In the genomic region with DNA sequence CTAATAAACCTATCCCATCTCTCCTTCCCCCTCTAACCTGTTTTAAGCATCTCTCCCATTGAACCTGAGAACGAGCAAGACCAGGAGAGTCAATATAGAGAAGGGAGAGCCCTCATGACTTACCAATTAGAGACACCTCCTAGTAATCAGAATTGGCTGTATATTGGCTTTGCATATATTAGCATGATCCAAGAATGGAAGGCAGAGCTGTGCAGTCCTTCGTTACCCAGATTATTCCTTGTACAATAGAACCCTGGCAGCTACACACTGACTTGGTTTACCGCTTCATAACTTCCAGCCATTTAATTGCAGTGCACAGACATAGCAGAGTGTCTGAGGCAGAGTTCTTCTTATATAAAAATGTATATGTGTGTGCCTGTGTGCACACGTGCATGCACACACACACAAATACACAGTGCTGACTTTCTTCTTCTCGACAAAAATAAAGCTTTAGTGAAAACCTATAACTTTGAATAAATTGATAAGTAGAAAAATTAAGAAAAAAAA, we compare ENCODE assay signal across 24 mouse cellular contexts. TPM values are rescaled to one million over a fixed set of nuclear protein-coding genes. Genes with fewer than 3 reads are reported as not detected.
DNase-seq lines count a peak whose midpoint lies in the region; ATAC-seq lines count a peak whose summit lies in the region.
"Had no signal": no experiment of that assay in that cellular context is flagged by ENCODE, and none has a peak within 500 bp of the region (broad histone marks: within the 10 kb centered on the region; RNA-seq: fewer than 3 reads in every experiment).

No protein-coding gene starts in this region.

- 56% methylated on average over 5 of the region's 5 CpGs for WGBS in forebrain, embryonic 12.5 days
- 68% methylated on average over 5 of the region's 5 CpGs for WGBS in forebrain, embryonic 10.5 days
- 67% methylated on average over 5 of the region's 5 CpGs for WGBS in midbrain, embryonic 12.5 days
- WGBS in midbrain, embryonic 14.5 days = 74% methylated on average over 5 of the region's 5 CpGs
- WGBS in forebrain, embryonic 13.5 days = 40% methylated on average over 5 of the region's 5 CpGs
- WGBS in intestine, embryonic 16.5 days = 85% methylated on average over 5 of the region's 5 CpGs

- H3K27ac ChIP-seq in forebrain, embryonic 12.5 days = no peak overlapping the region
- H3K27ac ChIP-seq in forebrain, embryonic 10.5 days = no peak overlapping the region
- no peak overlapping the region for H3K27ac ChIP-seq in midbrain, embryonic 12.5 days (replicated peaks)
- H3K27ac ChIP-seq in midbrain, embryonic 14.5 days (replicated peaks; ENCODE audit: low read depth, low read length) = no peak overlapping the region
- H3K27ac ChIP-seq in forebrain, embryonic 13.5 days = no peak overlapping the region
- H3K27ac ChIP-seq in intestine, embryonic 16.5 days (ENCODE audit: low read length) = peak overlapping the region; percentile 51
- H3K27ac ChIP-seq: gastrocnemius, adult 2 months; liver, embryonic 13.5 days; macrophage had no signal

- no peak overlapping the region for H3K4me3 ChIP-seq in forebrain, embryonic 12.5 days (replicated peaks)
- H3K4me3 ChIP-seq in forebrain, embryonic 10.5 days = no peak overlapping the region
- H3K4me3 ChIP-seq in midbrain, embryonic 12.5 days = no peak overlapping the region
- no peak overlapping the region for H3K4me3 ChIP-seq in midbrain, embryonic 14.5 days (replicated peaks; ENCODE audit: low read depth, low read length)
- no peak overlapping the region for H3K4me3 ChIP-seq in forebrain, embryonic 13.5 days
- no peak overlapping the region for H3K4me3 ChIP-seq in intestine, embryonic 16.5 days (ENCODE audit: low read length)
- H3K4me3 ChIP-seq: gastrocnemius, adult 2 months; heart, embryonic 12.5 days; liver, embryonic 13.5 days had no signal

- no peak overlapping the region for H3K4me2 ChIP-seq in forebrain, embryonic 12.5 days
- no peak overlapping the region for H3K4me2 ChIP-seq in midbrain, embryonic 12.5 days (replicated peaks)
- no peak overlapping the region for H3K4me2 ChIP-seq in midbrain, embryonic 14.5 days (ENCODE audit: low read length)
- H3K4me2 ChIP-seq in forebrain, embryonic 13.5 days = no peak overlapping the region
- no peak overlapping the region for H3K4me2 ChIP-seq in intestine, embryonic 16.5 days (ENCODE audit: low read depth, low read length)
- H3K4me2 ChIP-seq: liver, embryonic 13.5 days had no signal

- intact Hi-C loops in left cerebral cortex, postnatal 14 days (cut with DNase I) = no loop called here

- H3K4me1 ChIP-seq in forebrain, embryonic 12.5 days = peaks cover 8% of the 10 kb centered on the region
- H3K4me1 ChIP-seq in forebrain, embryonic 10.5 days = peaks cover 32% of the 10 kb centered on the region
- H3K4me1 ChIP-seq in midbrain, embryonic 12.5 days = peaks cover 14% of the 10 kb centered on the region; the same call in 1 of the 2 replicates
- H3K4me1 ChIP-seq in midbrain, embryonic 14.5 days (ENCODE audit: control insufficient read depth, insufficient read depth, low read length) = 0 out of 2 replicates have a peak, but pooled peaks cover 3% of the 10 kb centered on the region
- H3K4me1 ChIP-seq in forebrain, embryonic 13.5 days = peaks cover 28% of the 10 kb centered on the region
- peaks cover 13% of the 10 kb centered on the region for H3K4me1 ChIP-seq in intestine, embryonic 16.5 days (ENCODE audit: control insufficient read depth, insufficient read depth, low read length)
- H3K4me1 ChIP-seq: liver, embryonic 13.5 days had no signal

- ATAC-seq in forebrain, embryonic 12.5 days (ENCODE audit: low FRiP score) = 0 out of 2 replicates have a peak, but pooled peaks have one; percentile 25
- ATAC-seq in midbrain, embryonic 12.5 days (ENCODE audit: low FRiP score, low read depth) = peak; percentile 32; the same call in 1 of the 2 replicates
- ATAC-seq in midbrain, embryonic 14.5 days (ENCODE audit: low FRiP score, low TSS enrichment) = no peak
- peak; percentile 52; the same call in 1 of the 2 replicates for ATAC-seq in forebrain, embryonic 13.5 days
- peak; percentile 39; the same call in 1 of the 2 replicates for ATAC-seq in intestine, embryonic 16.5 days

- no peak overlapping the region for H3K9ac ChIP-seq in forebrain, embryonic 12.5 days
- no peak overlapping the region for H3K9ac ChIP-seq in midbrain, embryonic 12.5 days (replicated peaks)
- no peak overlapping the region for H3K9ac ChIP-seq in midbrain, embryonic 14.5 days (replicated peaks; ENCODE audit: low read length)
- H3K9ac ChIP-seq in forebrain, embryonic 13.5 days = no peak overlapping the region
- H3K9ac ChIP-seq in intestine, embryonic 16.5 days (ENCODE audit: low read depth, low read length) = no peak overlapping the region
- H3K9ac ChIP-seq: heart, embryonic 12.5 days; liver, embryonic 13.5 days had no signal

- H3K9me3 ChIP-seq in forebrain, embryonic 12.5 days = no peaks in the 10 kb centered on the region
- H3K9me3 ChIP-seq in forebrain, embryonic 10.5 days = no peaks in the 10 kb centered on the region
- no peaks in the 10 kb centered on the region for H3K9me3 ChIP-seq in midbrain, embryonic 12.5 days
- no peaks in the 10 kb centered on the region for H3K9me3 ChIP-seq in midbrain, embryonic 14.5 days (ENCODE audit: control insufficient read depth, low read length)
- no peaks in the 10 kb centered on the region for H3K9me3 ChIP-seq in forebrain, embryonic 13.5 days (replicated peaks)
- no peaks in the 10 kb centered on the region for H3K9me3 ChIP-seq in intestine, embryonic 16.5 days (ENCODE audit: control insufficient read depth, low read length)
- H3K9me3 ChIP-seq: G1E; heart, embryonic 12.5 days; liver, embryonic 13.5 days had no signal

- H3K27me3 ChIP-seq in forebrain, embryonic 12.5 days = no peaks in the 10 kb centered on the region
- H3K27me3 ChIP-seq in forebrain, embryonic 10.5 days (ENCODE audit: poor library complexity, severe bottlenecking) = peaks cover 15% of the 10 kb centered on the region; the same call in 1 of the 2 replicates
- peaks cover 6% of the 10 kb centered on the region; the same call in 1 of the 2 replicates for H3K27me3 ChIP-seq in midbrain, embryonic 12.5 days
- no peaks in the 10 kb centered on the region for H3K27me3 ChIP-seq in midbrain, embryonic 14.5 days (ENCODE audit: control insufficient read depth, insufficient read depth, low read length)
- no peaks in the 10 kb centered on the region for H3K27me3 ChIP-seq in forebrain, embryonic 13.5 days
- no peaks in the 10 kb centered on the region for H3K27me3 ChIP-seq in intestine, embryonic 16.5 days (replicated peaks; ENCODE audit: control insufficient read depth, insufficient read depth, low read length)
- H3K27me3 ChIP-seq: heart, embryonic 12.5 days; liver, embryonic 13.5 days had no signal

- DNase-seq in forebrain, embryonic 10.5 days (ENCODE audit: extremely low spot score, low spot score) = no peak
- DNase-seq in midbrain, embryonic 14.5 days = no peak
- DNase-seq in left cerebral cortex, postnatal 14 days (ENCODE audit: low spot score in 2 of 2) = no peak
- DNase-seq: adrenal gland, adult 8-10 months; cerebellum, adult 8-10 months; cerebellum, postnatal 36 days; gastrocnemius, adult 2 months; gastrocnemius, postnatal 36 days; kidney, adult 2 months; kidney, postnatal 4 days; left cerebral cortex, postnatal 4 days; liver, embryonic 13.5 days; lung, adult 18-20 months; right cerebral cortex, postnatal 25 days; spleen, adult 18-20 months; thymus, postnatal 4 days had no signal

- H3K36me3 ChIP-seq in forebrain, embryonic 12.5 days (replicated peaks) = no peaks in the 10 kb centered on the region
- H3K36me3 ChIP-seq in forebrain, embryonic 10.5 days (replicated peaks) = no peaks in the 10 kb centered on the region
- H3K36me3 ChIP-seq in midbrain, embryonic 12.5 days = no peaks in the 10 kb centered on the region
- no peaks in the 10 kb centered on the region for H3K36me3 ChIP-seq in midbrain, embryonic 14.5 days (ENCODE audit: control insufficient read depth, insufficient read depth, low read length)
- H3K36me3 ChIP-seq in forebrain, embryonic 13.5 days (ENCODE audit: poor library complexity, severe bottlenecking) = no peaks in the 10 kb centered on the region
- no peaks in the 10 kb centered on the region for H3K36me3 ChIP-seq in intestine, embryonic 16.5 days (ENCODE audit: control insufficient read depth, insufficient read depth, low read length)
- H3K36me3 ChIP-seq: G1E; heart, embryonic 12.5 days; liver, embryonic 13.5 days had no signal

RNA-seq across cellular contexts. Expression of a gene that starts 42.2 kb away (rescaled TPM):
- polyA plus RNA-seq in forebrain, embryonic 12.5 days (2016; fragmentation: Nextera tagmentation; extraction: Ambion mirVana) = 9.6 and 10.3 TPM in 2 replicates
- polyA plus RNA-seq in forebrain, embryonic 10.5 days (2016; fragmentation: Nextera tagmentation; extraction: Ambion mirVana) = 4.2 and 4.8 TPM in 2 replicates
- polyA plus RNA-seq in midbrain, embryonic 12.5 days (2016; fragmentation: Nextera tagmentation; extraction: Ambion mirVana) = 10.9 and 12.2 TPM in 2 replicates
- polyA plus RNA-seq in midbrain, embryonic 14.5 days (2014; fragmentation: Nextera tagmentation; extraction: Ambion mirVana) = 8.1 and 10.4 TPM in 2 replicates
- 5.7 and 6.9 TPM in 2 replicates for polyA plus RNA-seq in forebrain, embryonic 13.5 days (2015; fragmentation: Nextera tagmentation; extraction: Ambion mirVana)
- polyA plus RNA-seq in intestine, embryonic 16.5 days (2015; fragmentation: Nextera tagmentation; extraction: Ambion mirVana) = 5.4 and 5.8 TPM in 2 replicates
- 10 to 100 TPM in 1 of 2 experiments, 1 to 10 TPM in 1; 9.4 to 10.8 TPM for total RNA-seq in left cerebral cortex, postnatal 14 days (2021)
- total RNA-seq: neutrophil, adult 5-6 weeks had no signal
